Mouse (Mus musculus): ENCODE results near the gene Vmn1r40. TPM values are rescaled to one million over a fixed set of nuclear protein-coding genes. Genes with fewer than 3 reads are reported as not detected.

Gene Vmn1r40
- polyA plus RNA-seq, 1 experiment from 2014 or later: not detected

DNA sequence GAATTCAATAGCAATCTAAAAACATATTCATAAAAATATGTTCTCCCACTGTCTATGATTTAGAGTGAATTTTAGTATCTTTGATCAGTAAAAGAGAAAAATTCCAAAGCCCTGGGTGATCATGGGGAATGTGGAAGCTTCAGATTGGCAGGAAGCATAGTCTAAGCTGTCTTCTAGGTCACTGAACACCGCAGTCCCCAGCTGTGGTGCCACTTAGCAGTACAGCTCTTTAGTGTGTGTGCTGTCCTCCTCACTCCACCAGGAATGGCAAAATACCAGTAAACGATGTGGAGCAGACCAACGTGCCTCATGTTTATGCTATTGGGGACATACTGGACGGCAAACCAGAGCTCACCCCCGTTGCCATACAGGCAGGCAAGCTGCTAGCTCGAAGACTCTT is 37.8 kb upstream of the Vmn1r40 start:
- H3K4me3 ChIP-seq (ENCODE audit: low read depth, low read length): no peak overlapping the region
- H3K27ac ChIP-seq (ENCODE audit: low read depth, low read length): no peak overlapping the region
- no peak for ATAC-seq (ENCODE audit: insufficient read depth, low FRiP score, low TSS enrichment)
- no peak for DNase-seq (ENCODE audit: low spot score)
- WGBS: 92% methylated on average over 6 of the region's 6 CpGs
- H3K9me3 ChIP-seq (ENCODE audit: control insufficient read depth, low read length): no peaks in the 10 kb centered on the region
- H3K4me2 ChIP-seq (ENCODE audit: low read depth): no peak overlapping the region
- no peaks in the 10 kb centered on the region; the same call in 1 of the 2 replicates for H3K36me3 ChIP-seq (ENCODE audit: control insufficient read depth, insufficient read depth, low read length)
- no peak overlapping the region for H3K9ac ChIP-seq (ENCODE audit: low read length)
- H3K27me3 ChIP-seq (ENCODE audit: control insufficient read depth, insufficient read depth, low read length): no peaks in the 10 kb centered on the region
- no peaks in the 10 kb centered on the region for H3K4me1 ChIP-seq (ENCODE audit: control insufficient read depth, insufficient read depth, low read length)

DNA sequence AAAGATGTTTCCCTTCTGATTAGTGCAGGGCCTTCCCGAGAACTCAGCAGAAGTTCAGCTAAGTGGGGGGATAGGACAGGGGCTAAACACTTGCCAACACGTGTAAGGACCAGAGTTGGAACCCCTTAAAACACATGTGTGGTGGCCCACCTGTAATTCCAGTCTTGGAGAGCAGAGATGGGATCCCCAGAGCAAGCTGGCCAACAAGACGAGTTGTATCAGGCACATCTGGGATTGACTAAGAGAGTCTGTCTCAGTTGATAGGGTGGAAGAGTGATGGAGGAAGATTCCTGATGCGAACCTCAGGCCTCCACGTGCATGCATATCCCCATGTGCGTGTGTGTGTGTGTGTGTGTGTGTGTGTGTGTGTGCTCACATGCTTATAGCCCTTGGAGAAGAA is 35.9 kb upstream of the Vmn1r40 start:
- no peak for DNase-seq (ENCODE audit: low spot score)
- 78% methylated on average over 6 of the region's 6 CpGs for WGBS

DNA sequence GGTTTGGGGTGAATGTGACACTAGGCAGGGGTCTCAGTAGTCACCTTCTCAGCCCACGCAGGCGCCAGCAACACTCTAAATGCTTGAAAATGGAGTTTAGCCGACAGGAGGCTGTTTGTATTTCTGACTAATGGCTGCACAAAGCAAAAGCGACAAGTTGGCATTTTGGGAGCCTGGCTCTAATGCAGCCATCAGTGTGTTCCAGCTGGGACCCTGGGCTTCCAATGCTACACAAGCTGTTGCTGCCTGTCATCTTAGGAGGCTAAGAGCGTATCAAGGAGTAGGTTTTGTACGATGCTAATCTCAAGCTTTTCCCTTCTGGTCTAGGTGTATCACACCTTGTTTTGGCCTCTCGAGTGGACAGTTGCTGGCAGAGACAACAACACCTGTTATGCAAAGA is 34.7 kb upstream of the Vmn1r40 start:
- H3K27ac ChIP-seq (ENCODE audit: low read depth, low read length): no peak overlapping the region
- no peak overlapping the region for H3K9ac ChIP-seq (ENCODE audit: low read length)
- WGBS: 94% methylated on average over 7 of the region's 7 CpGs
- no peak for ATAC-seq (ENCODE audit: insufficient read depth, low FRiP score, low TSS enrichment)
- H3K27me3 ChIP-seq (ENCODE audit: control insufficient read depth, insufficient read depth, low read length): no peaks in the 10 kb centered on the region
- no peaks in the 10 kb centered on the region for H3K9me3 ChIP-seq (ENCODE audit: control insufficient read depth, low read length)
- H3K4me2 ChIP-seq (ENCODE audit: low read depth): no peak overlapping the region
- no peaks in the 10 kb centered on the region; the same call in 1 of the 2 replicates for H3K36me3 ChIP-seq (ENCODE audit: control insufficient read depth, insufficient read depth, low read length)
- no peak for DNase-seq (ENCODE audit: low spot score)
- no peak overlapping the region for H3K4me3 ChIP-seq (ENCODE audit: low read depth, low read length)
- no peaks in the 10 kb centered on the region for H3K4me1 ChIP-seq (ENCODE audit: control insufficient read depth, insufficient read depth, low read length)

More for the DNA sequence above, 35.9 kb upstream of the Vmn1r40 start:
- H3K4me3 ChIP-seq (ENCODE audit: low read depth, low read length): no peak overlapping the region
- no peaks in the 10 kb centered on the region for H3K4me1 ChIP-seq (ENCODE audit: control insufficient read depth, insufficient read depth, low read length)
- no peak overlapping the region for H3K27ac ChIP-seq (ENCODE audit: low read depth, low read length)
- no peaks in the 10 kb centered on the region; the same call in 1 of the 2 replicates for H3K36me3 ChIP-seq (ENCODE audit: control insufficient read depth, insufficient read depth, low read length)
- H3K9ac ChIP-seq (ENCODE audit: low read length): no peak overlapping the region
- H3K27me3 ChIP-seq (ENCODE audit: control insufficient read depth, insufficient read depth, low read length): no peaks in the 10 kb centered on the region
- ATAC-seq (ENCODE audit: insufficient read depth, low FRiP score, low TSS enrichment): no peak
- no peaks in the 10 kb centered on the region for H3K9me3 ChIP-seq (ENCODE audit: control insufficient read depth, low read length)
- no peak overlapping the region for H3K4me2 ChIP-seq (ENCODE audit: low read depth)

DNA sequence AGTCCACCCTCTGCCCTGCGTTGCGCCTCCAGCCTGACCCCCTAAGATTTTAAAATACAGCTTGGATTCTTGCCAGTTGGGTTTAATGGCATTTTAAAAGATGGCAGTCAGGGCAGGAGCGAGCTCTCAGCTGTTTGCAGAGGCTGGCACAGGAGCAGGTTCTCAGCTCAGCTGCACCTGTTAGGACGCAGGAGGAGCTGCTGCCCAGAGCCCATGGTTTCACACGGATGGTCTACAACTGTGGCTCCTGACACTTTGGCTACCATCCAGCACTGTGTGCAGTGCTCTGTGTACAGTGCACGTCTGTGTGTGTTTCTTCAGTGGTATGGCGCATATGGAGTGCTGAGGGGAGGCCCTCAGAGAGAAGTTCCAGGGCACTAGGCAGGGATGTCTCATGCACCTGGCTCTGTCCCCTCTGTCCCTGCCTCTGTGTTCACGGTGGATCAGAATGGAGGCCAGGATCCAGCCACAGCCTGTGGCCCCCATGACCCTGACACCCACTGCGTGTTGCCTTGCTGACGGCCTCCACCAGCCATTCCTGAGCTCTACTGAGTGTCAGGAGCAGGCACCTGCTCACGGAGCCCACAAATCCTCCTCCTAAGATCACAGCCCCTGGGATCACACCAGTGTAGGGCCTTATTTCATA is 34.1 kb upstream of the Vmn1r40 start:
- Histone ChIP-seq H3K36me3 (ENCODE audit: control insufficient read depth, insufficient read depth, low read length) (no peaks in the 10 kb centered on the region; the same call in 1 of the 2 replicates), H3K4me2 (ENCODE audit: low read depth) (no peak overlapping the region), H3K27ac (ENCODE audit: low read depth, low read length) (no peak overlapping the region), H3K9ac (ENCODE audit: low read length) (no peak overlapping the region), H3K27me3 (ENCODE audit: control insufficient read depth, insufficient read depth, low read length) (no peaks in the 10 kb centered on the region), H3K4me1 (ENCODE audit: control insufficient read depth, insufficient read depth, low read length) (no peaks in the 10 kb centered on the region), H3K4me3 (ENCODE audit: low read depth, low read length) (no peak overlapping the region), H3K9me3 (ENCODE audit: control insufficient read depth, low read length) (no peaks in the 10 kb centered on the region)
- 90% methylated on average over 11 of the region's 11 CpGs for WGBS
- no peak for ATAC-seq (ENCODE audit: insufficient read depth, low FRiP score, low TSS enrichment)
- DNase-seq (ENCODE audit: low spot score): no peak

DNA sequence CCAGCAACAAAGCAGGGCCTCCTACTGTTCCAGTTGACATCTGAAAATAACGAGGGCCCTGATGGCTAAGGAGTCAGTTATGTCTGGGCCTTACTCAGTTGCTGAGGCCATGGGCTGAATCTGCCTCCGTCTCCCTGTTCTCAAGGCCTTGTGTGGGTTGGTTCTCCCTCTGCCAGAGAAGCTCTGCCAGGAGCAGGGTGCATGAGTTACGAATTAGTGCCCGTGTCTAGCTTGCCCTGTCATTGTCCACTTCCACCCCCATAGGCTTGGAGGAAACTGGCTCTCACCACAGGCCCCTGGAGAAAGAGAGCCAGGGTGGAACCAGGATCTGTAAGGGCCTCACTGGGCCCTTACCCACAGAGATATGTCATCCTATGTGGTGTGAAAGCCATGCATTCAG is 28.8 kb upstream of the Vmn1r40 start:
- H3K4me1 ChIP-seq (ENCODE audit: control insufficient read depth, insufficient read depth, low read length): no peaks in the 10 kb centered on the region
- 74% methylated on average over 4 of the region's 4 CpGs for WGBS
- no peak overlapping the region for H3K4me2 ChIP-seq (ENCODE audit: low read depth)
- H3K4me3 ChIP-seq (ENCODE audit: low read depth, low read length): no peak overlapping the region
- no peak overlapping the region for H3K9ac ChIP-seq (ENCODE audit: low read length)
- H3K9me3 ChIP-seq (ENCODE audit: control insufficient read depth, low read length): no peaks in the 10 kb centered on the region
- H3K36me3 ChIP-seq (ENCODE audit: control insufficient read depth, insufficient read depth, low read length): no peaks in the 10 kb centered on the region; the same call in 1 of the 2 replicates
- ATAC-seq (ENCODE audit: insufficient read depth, low FRiP score, low TSS enrichment) (no peak), DNase-seq (ENCODE audit: low spot score) (no peak)
- H3K27me3 ChIP-seq (ENCODE audit: control insufficient read depth, insufficient read depth, low read length): no peaks in the 10 kb centered on the region
- no peak overlapping the region for H3K27ac ChIP-seq (ENCODE audit: low read depth, low read length)

DNA sequence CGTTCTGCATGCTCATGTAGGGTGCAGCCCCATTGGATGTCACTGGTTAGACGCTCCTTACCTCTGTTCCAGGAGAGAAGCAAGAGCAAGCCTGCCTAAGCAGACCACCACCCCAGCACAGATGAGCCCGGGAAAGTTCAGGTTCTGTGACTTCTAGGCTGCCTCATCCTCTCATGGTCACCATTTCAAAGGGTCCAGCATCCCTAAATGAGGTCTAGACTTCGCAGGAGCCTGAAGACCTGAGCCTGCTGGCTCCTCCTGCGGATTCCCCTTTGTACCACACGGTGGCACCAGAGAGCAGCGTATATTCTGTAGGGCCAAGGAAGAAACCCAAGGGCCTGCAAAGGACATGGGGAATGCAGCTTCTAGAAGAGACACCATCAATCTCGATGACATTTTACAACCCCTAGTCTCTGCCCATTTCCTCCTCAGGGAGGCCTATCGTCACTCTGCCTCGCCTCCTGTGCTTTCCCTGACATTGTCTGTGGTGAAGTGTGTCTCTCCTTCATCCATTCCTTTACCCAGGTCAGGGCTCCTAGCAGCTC is 28.0 kb upstream of the Vmn1r40 start:
- ATAC-seq (ENCODE audit: insufficient read depth, low FRiP score, low TSS enrichment): peak; percentile 80
- H3K4me1 ChIP-seq (ENCODE audit: control insufficient read depth, insufficient read depth, low read length): no peaks in the 10 kb centered on the region
- no peaks in the 10 kb centered on the region; the same call in 1 of the 2 replicates for H3K36me3 ChIP-seq (ENCODE audit: control insufficient read depth, insufficient read depth, low read length)
- no peak overlapping the region for H3K9ac ChIP-seq (ENCODE audit: low read length)
- no peaks in the 10 kb centered on the region for H3K27me3 ChIP-seq (ENCODE audit: control insufficient read depth, insufficient read depth, low read length)
- H3K9me3 ChIP-seq (ENCODE audit: control insufficient read depth, low read length): no peaks in the 10 kb centered on the region
- WGBS: 19% methylated on average over 10 of the region's 10 CpGs
- H3K4me3 ChIP-seq (ENCODE audit: low read depth, low read length): no peak overlapping the region
- DNase-seq (ENCODE audit: low spot score): peak; percentile 86
- no peak overlapping the region for H3K27ac ChIP-seq (ENCODE audit: low read depth, low read length)
- H3K4me2 ChIP-seq (ENCODE audit: low read depth): no peak overlapping the region

DNA sequence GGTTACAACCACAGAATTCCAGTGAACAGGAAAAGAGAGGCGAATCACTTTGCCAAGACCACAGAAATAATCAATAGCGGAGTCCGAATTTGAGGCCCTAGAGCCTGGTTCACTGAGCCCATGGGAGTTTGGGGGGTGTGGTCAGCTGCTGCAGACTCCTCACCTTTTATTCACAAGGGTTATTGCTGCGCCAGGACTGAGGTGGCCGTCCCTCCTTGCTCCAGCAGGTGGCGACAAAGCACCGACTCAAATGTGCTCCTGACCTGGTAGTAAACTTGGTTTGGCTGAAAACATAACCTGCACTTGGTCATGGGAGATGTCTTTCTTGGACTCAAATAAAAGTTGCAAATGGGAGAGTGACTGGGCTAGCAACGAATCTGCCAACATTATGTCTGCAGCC is 27.2 kb upstream of the Vmn1r40 start:
- Histone ChIP-seq H3K9ac (ENCODE audit: low read length) (no peak overlapping the region), H3K27me3 (ENCODE audit: control insufficient read depth, insufficient read depth, low read length) (no peaks in the 10 kb centered on the region), H3K27ac (ENCODE audit: low read depth, low read length) (no peak overlapping the region), H3K9me3 (ENCODE audit: control insufficient read depth, low read length) (no peaks in the 10 kb centered on the region), H3K36me3 (ENCODE audit: control insufficient read depth, insufficient read depth, low read length) (no peaks in the 10 kb centered on the region; the same call in 1 of the 2 replicates), H3K4me1 (ENCODE audit: control insufficient read depth, insufficient read depth, low read length) (no peaks in the 10 kb centered on the region), H3K4me3 (ENCODE audit: low read depth, low read length) (no peak overlapping the region), H3K4me2 (ENCODE audit: low read depth) (no peak overlapping the region)
- peak; percentile 85 for DNase-seq (ENCODE audit: low spot score)
- WGBS: 10% methylated on average over 8 of the region's 8 CpGs
- ATAC-seq (ENCODE audit: insufficient read depth, low FRiP score, low TSS enrichment): peak; percentile 49; the same call in 1 of the 2 replicates

DNA sequence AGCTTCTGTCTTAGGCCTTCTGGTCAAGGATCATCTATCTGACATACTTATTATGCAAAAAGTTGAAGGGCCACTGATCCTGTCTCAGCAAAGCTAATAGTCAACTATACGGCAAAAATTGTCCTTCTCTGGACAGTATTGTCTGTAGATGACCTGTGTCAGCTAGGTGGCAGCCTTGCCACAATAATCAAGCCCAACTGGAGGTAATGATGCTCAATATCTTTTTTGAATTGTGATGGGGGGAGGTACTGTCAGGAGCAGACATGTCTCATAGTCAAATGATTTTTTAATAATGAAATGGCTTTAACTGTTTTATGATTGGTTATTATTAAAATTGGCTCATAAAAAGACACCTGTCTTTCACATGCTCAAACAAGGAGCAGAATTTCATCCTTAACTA is 23.1 kb upstream of the Vmn1r40 start:
- 79% methylated on average over 1 of the region's 1 CpGs for WGBS
- ATAC-seq (ENCODE audit: insufficient read depth, low FRiP score, low TSS enrichment) (no peak), DNase-seq (ENCODE audit: low spot score) (no peak)
- Histone ChIP-seq H3K27ac (ENCODE audit: low read depth, low read length) (no peak overlapping the region), H3K36me3 (ENCODE audit: control insufficient read depth, insufficient read depth, low read length) (no peaks in the 10 kb centered on the region), H3K27me3 (ENCODE audit: control insufficient read depth, insufficient read depth, low read length) (no peaks in the 10 kb centered on the region), H3K4me1 (ENCODE audit: control insufficient read depth, insufficient read depth, low read length) (no peaks in the 10 kb centered on the region), H3K9ac (ENCODE audit: low read length) (no peak overlapping the region), H3K4me2 (ENCODE audit: low read depth) (no peak overlapping the region), H3K9me3 (ENCODE audit: control insufficient read depth, low read length) (no peaks in the 10 kb centered on the region), H3K4me3 (ENCODE audit: low read depth, low read length) (no peak overlapping the region)

DNA sequence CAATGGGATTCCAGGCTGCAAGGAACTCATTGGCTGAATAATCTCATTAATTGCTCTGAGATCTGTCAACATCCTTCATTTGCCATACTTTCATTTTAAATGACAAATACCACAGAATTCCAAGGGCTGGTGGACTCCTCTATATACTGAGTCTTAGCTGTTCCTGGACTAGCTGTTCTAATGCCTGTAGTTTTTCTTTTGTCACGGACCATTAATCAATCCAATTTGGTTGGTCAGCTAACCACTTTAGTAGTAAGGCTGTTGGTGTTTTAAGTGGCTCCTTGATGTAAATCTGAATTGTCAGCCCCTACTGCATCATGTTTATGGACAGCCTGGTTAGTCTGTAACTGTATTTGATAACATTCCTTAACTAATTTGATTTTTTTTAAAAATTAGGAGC is 20.2 kb upstream of the Vmn1r40 start:
- DNase-seq (ENCODE audit: low spot score) (no peak), ATAC-seq (ENCODE audit: insufficient read depth, low FRiP score, low TSS enrichment) (no peak)
- H3K4me3 ChIP-seq (ENCODE audit: low read depth, low read length): no peak overlapping the region
- H3K4me1 ChIP-seq (ENCODE audit: control insufficient read depth, insufficient read depth, low read length): no peaks in the 10 kb centered on the region
- WGBS: 78% methylated on average over 1 of the region's 1 CpGs
- no peak overlapping the region for H3K27ac ChIP-seq (ENCODE audit: low read depth, low read length)
- H3K9me3 ChIP-seq (ENCODE audit: control insufficient read depth, low read length): no peaks in the 10 kb centered on the region
- H3K4me2 ChIP-seq (ENCODE audit: low read depth): no peak overlapping the region
- no peaks in the 10 kb centered on the region for H3K36me3 ChIP-seq (ENCODE audit: control insufficient read depth, insufficient read depth, low read length)
- H3K27me3 ChIP-seq (ENCODE audit: control insufficient read depth, insufficient read depth, low read length): no peaks in the 10 kb centered on the region
- H3K9ac ChIP-seq (ENCODE audit: low read length): no peak overlapping the region
